Mouse (Mus musculus): Measurements from ENCODE around the gene Eif5a. TPM values are rescaled to one million over a fixed set of nuclear protein-coding genes. Genes with fewer than 3 reads are reported as not detected.

Gene Eif5a
- 1,451 and 1,549 TPM in 2 replicates for polyA plus RNA-seq (2016; fragmentation: Nextera tagmentation; extraction: Ambion mirVana)

DNA sequence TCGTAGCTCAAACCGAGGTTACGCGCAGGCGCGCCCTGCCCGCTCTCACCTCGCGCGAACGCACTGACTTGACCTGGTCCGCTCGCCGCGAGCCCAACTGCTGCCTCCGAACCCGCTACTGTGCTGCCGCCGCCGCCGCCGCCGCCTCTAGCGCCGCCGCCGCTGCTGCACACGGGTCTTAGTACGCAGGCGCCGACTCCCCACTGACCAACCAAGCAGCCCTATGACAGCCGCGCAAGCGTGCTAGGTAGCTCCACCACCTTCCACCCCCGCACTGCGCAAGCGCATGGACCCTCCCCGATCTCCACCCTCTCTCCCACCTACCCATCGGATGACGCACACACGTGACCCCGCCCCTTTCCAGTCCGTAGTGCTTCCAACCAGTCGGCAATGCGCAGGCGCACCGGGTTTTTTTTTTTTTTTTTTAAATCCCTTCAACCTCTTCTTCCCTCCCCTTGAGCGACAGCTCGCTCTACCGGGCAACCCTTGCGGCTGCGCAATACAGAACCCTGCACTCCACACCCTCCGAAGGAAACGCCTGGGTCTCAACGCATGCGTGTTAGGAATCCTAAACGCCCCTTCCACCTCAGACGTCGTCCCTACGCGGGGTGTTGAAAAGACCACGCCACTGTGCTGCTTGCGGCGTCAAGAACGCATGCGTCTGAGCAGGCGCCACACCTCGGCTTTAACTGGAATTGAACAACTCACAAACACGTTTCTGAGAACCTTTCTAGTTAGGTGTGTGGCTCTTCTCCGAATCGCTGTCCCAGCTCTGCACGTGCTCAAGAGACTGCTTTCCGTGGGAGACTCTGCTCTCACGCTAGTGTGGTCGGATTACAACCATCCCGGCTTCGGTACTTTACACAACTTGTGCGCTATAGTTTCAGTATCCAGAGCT, at the start of gene Eif5a:
Eif5a (minus strand) TSS at position 845 of the 898 bp plus-strand sequence.
- H3K9me3 ChIP-seq = no peaks in the 10 kb centered on the region
- peak within 1 kb of the TSS; percentile 95 for H3K9ac ChIP-seq
- H3K4me1 ChIP-seq = peaks cover 12% of the 10 kb centered on the region
- H3K36me3 ChIP-seq = peaks cover 30% of the 10 kb centered on the region
- H3K27ac ChIP-seq = peak within 1 kb of the TSS; percentile 89
- no peaks in the 10 kb centered on the region for H3K27me3 ChIP-seq (replicated peaks)
- WGBS = under 1% methylated on average over 78 of the region's 78 CpGs
- H3K4me3 ChIP-seq = peak within 1 kb of the TSS; percentile 97
- ATAC-seq (ENCODE audit: low FRiP score, low read depth) = peak; percentile 94
- peak within 1 kb of the TSS; percentile 93 for H3K4me2 ChIP-seq (replicated peaks)

DNA sequence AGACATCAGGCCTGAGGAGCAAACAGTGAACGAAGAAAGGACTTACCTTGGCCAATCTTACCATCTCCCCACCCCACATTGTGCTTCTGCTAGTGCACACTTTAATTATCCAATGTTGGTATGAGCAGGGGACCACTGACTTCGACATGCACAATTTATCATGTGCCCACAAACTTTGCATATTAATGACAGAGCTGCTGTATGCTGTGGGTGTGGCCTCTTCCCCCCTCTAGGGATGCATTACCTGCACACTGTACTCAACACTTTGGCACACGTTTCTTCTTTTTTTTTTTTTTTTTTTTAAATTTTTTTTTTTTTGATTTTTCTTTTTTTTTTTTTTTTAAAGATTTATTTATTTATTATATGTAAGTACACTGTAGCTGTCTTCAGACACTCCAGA, 49.0 kb upstream of the Eif5a start:
- H3K4me1 ChIP-seq = peaks cover 10% of the 10 kb centered on the region
- H3K4me2 ChIP-seq (replicated peaks) = no peak overlapping the region
- no peak overlapping the region for H3K9ac ChIP-seq
- H3K4me3 ChIP-seq = no peak overlapping the region
- WGBS = 83% methylated on average over 3 of the region's 3 CpGs
- peaks cover 60% of the 10 kb centered on the region for H3K36me3 ChIP-seq
- no peaks in the 10 kb centered on the region for H3K9me3 ChIP-seq
- H3K27me3 ChIP-seq (replicated peaks) = peaks cover 30% of the 10 kb centered on the region
- H3K27ac ChIP-seq = no peak overlapping the region
- ATAC-seq (ENCODE audit: low FRiP score, low read depth) = no peak

DNA sequence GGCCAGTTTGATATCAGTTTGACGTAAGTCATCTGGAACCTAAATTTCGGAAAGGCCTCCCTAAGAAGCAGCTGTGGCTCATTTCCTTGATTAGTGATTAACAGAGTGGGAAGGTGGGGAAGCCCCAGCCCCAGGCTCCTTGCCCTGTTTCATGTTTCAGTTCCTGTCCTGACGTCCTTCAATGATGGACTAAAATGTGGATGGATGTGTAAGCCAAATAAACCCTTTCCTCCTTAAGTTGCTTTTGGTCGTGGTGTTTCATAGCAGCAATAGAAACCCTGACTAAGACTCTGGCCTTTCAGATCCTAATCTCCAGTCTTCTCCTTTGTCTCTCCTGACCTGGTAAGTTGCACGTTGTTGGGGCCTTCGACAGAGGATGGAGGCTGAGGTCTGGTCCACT, 48.5 kb upstream of the Eif5a start:
- Histone ChIP-seq H3K36me3 (peaks cover 54% of the 10 kb centered on the region), H3K27ac (no peak overlapping the region), H3K9ac (no peak overlapping the region), H3K27me3 (replicated peaks) (peaks cover 35% of the 10 kb centered on the region), H3K4me2 (replicated peaks) (no peak overlapping the region), H3K4me3 (no peak overlapping the region), H3K9me3 (no peaks in the 10 kb centered on the region), H3K4me1 (peaks cover 14% of the 10 kb centered on the region)
- ATAC-seq (ENCODE audit: low FRiP score, low read depth) = no peak
- WGBS = 89% methylated on average over 6 of the region's 6 CpGs

DNA sequence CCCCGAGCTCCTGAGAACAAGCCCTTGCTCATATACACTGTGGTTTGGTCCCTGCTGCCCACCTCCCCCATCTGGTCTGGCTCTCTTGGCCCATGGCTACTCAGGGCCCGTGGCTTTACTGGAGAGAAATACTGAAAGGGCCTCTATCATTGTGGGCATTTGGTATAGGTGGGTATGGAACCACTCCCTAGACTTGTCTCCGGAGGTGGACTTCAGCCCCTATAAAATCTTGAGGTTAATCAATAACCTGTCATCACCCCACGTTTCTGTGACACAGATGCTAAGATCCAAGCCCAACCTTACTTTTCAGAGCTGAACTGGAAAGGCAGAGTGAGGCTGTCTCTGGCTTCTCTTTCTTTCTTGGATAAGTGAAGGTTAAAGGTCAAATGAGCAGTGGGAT, 47.0 kb upstream of the Eif5a start:
- H3K9ac ChIP-seq = no peak overlapping the region
- H3K36me3 ChIP-seq = peaks cover 40% of the 10 kb centered on the region
- H3K27ac ChIP-seq = no peak overlapping the region
- H3K4me1 ChIP-seq = peaks cover 15% of the 10 kb centered on the region
- peaks cover 49% of the 10 kb centered on the region for H3K27me3 ChIP-seq (replicated peaks)
- WGBS = 87% methylated on average over 4 of the region's 4 CpGs
- H3K9me3 ChIP-seq = no peaks in the 10 kb centered on the region
- no peak for ATAC-seq (ENCODE audit: low FRiP score, low read depth)
- H3K4me3 ChIP-seq = no peak overlapping the region
- no peak overlapping the region for H3K4me2 ChIP-seq (replicated peaks)

DNA sequence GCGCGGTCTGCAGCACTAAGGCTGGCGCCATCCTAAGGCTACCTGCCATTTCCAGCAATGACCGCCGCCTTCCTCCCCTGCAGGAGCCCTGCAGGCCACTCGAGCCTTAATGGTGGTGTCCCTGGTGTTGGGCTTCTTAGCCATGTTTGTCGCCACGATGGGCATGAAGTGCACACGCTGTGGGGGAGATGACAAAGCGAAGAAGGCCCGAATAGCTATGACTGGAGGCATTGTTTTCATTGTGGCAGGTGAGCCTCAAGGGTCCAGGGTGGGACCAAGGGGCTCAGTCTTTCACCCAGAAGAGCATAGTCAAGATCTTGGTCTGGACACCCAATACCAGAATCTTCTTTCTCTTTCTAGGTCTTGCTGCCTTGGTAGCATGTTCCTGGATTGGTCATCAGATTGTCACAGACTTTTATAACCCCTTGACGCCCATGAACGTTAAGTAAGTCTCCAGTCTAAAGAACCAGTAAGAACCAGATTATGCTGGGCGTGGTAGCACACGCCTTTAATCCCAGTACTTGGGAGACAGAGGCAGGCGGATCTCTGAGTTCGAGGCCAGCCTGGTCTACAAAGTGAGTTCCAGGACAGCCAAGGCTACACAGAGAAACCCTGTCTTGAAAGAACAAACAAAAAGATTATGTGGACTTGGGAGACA, 45.2 kb upstream of the Eif5a start:
- Histone ChIP-seq H3K27me3 (replicated peaks) (peaks cover 66% of the 10 kb centered on the region), H3K9me3 (no peaks in the 10 kb centered on the region), H3K4me1 (peaks cover 15% of the 10 kb centered on the region), H3K4me2 (replicated peaks) (peak overlapping the region; percentile 55), H3K36me3 (peaks cover 28% of the 10 kb centered on the region), H3K4me3 (peak overlapping the region; percentile 19), H3K27ac (no peak overlapping the region), H3K9ac (peak overlapping the region; percentile 42)
- no peak for ATAC-seq (ENCODE audit: low FRiP score, low read depth)
- WGBS = 37% methylated on average over 17 of the region's 17 CpGs

DNA sequence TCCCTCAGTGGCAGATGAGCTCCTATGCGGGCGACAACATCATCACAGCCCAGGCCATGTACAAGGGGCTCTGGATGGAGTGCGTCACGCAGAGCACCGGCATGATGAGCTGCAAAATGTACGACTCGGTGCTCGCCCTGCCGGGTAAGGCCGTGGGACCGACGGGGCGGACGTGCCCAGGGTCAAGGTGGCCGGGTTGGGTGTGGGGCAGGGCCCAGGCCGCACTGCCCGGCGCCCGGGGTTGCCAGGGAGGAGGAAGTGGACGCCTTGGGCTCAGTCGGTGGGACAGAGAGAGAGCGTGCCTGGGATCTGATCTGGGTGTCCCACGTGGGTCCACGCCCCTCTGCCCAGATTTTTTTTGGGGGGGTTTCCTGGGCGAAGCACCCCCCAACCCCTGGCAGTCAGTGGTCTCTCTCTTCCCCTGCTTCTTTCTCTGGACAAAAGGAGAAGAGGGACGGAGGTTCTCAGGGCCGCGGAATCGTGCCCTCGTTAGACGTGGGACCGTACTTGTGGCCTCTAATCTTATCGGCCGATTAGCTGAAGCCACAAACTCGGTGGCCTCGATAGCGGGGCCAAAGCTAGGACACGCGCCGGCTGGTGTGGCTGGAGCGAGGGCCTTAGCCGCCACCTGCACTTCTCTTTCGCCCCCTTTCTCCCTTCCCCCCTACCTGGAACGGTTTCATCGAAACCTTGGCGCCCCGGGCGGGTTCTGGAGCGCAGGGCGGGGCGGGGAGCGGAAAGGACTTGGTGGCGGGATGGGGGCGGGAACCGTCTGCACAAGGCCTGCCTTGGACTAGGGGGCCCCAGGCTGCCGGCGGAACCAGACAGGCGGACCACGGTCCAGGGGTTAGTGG, 44.5 kb upstream of the Eif5a start:
- ATAC-seq (ENCODE audit: low FRiP score, low read depth) = no peak
- H3K9ac ChIP-seq = peak overlapping the region; percentile 42
- peak overlapping the region; percentile 19 for H3K4me3 ChIP-seq
- peak overlapping the region; percentile 55 for H3K4me2 ChIP-seq (replicated peaks)
- WGBS = 2% methylated on average over 59 of the region's 59 CpGs
- no peaks in the 10 kb centered on the region for H3K9me3 ChIP-seq
- peaks cover 71% of the 10 kb centered on the region for H3K27me3 ChIP-seq (replicated peaks)
- peaks cover 15% of the 10 kb centered on the region for H3K4me1 ChIP-seq
- no peak overlapping the region for H3K27ac ChIP-seq
- peaks cover 28% of the 10 kb centered on the region for H3K36me3 ChIP-seq

DNA sequence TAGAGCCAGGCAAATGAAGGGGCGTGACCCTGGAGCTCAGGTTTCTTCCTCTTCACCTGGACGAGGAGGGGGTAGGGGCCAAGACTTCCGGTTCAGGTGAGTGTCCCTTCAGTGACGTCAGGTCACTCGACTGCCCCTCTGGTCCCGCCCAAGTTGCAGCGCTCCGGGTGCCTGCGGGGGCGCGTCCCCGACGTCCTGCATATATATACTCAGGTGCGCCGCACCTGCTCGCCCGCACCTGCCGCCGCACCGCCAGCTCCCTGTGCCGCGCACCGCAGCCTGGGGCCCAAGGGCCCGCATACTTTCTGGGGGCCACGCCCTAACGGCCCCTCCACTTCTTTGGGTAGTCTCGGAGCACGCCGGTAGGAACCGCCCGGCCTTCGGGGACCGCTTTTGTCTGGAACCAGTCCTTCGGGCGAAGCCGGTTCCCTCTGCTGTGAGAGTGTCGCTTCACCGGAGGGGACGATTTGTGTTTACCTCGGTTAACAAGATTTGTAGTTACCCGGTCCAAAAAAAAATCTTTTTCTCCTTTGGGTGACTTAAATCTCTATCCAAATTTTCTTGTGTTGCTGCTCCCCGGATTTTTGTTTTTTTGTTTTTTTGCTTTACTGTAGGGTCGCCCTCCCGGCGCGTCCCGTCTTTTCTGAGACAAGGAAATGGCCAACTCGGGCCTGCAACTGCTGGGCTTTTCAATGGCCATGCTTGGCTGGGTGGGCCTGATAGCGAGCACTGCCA, 43.7 kb upstream of the Eif5a start:
- Histone ChIP-seq H3K27me3 (replicated peaks) (peaks cover 71% of the 10 kb centered on the region), H3K27ac (no peak overlapping the region), H3K4me2 (replicated peaks) (peak overlapping the region; percentile 55), H3K9me3 (no peaks in the 10 kb centered on the region), H3K4me3 (peak overlapping the region; percentile 11), H3K4me1 (peaks cover 15% of the 10 kb centered on the region), H3K36me3 (peaks cover 25% of the 10 kb centered on the region), H3K9ac (no peak overlapping the region)
- no peak for ATAC-seq (ENCODE audit: low FRiP score, low read depth)
- 2% methylated on average over 49 of the region's 49 CpGs for WGBS

DNA sequence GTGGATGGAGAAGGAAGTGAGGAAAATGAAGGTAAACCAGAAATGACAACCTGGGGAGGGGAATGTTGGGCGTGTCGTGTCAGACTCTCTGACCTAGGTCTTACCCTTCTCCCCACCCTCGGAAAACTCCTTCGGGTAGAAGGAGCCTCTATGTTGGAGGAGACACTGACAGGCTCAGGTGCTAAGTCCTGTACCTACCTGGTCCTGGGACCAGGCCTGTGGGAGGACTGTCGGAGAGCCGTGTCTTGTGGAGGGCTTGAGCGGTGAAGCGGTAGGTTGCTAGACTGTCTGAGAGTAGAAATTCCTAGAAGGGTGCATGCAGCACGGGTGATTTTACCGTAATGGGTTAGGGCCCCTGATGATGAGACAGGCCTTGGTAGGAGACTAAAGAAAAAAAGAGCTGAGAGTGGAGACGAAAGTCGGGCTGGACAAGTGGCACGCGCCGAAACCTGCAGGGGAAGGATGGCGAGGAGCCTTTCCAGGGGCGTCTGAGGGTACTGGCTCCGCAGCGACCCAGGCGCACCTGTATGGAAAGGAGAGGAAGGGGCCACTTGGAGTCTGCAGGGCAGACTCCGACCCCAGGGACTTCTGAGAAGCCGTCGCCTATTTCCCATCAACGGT, 43.0 kb upstream of the Eif5a start, which contains the start of gene Cldn7:
Cldn7 (plus strand) TSS at position 130 of the 621 bp plus-strand sequence.
- no peak within 1 kb of the TSS for H3K27ac ChIP-seq
- peak within 1 kb of the TSS; percentile 11; the same call in 1 of the 2 replicates for H3K4me3 ChIP-seq
- H3K36me3 ChIP-seq = peaks cover 18% of the 10 kb centered on the region
- WGBS = 11% methylated on average over 24 of the region's 24 CpGs
- no peaks in the 10 kb centered on the region for H3K9me3 ChIP-seq
- no peak within 1 kb of the TSS for H3K9ac ChIP-seq
- peak within 1 kb of the TSS; percentile 38 for H3K4me2 ChIP-seq (replicated peaks)
- ATAC-seq (ENCODE audit: low FRiP score, low read depth) = no peak
- peaks cover 71% of the 10 kb centered on the region for H3K27me3 ChIP-seq (replicated peaks)
- H3K4me1 ChIP-seq = peaks cover 15% of the 10 kb centered on the region

DNA sequence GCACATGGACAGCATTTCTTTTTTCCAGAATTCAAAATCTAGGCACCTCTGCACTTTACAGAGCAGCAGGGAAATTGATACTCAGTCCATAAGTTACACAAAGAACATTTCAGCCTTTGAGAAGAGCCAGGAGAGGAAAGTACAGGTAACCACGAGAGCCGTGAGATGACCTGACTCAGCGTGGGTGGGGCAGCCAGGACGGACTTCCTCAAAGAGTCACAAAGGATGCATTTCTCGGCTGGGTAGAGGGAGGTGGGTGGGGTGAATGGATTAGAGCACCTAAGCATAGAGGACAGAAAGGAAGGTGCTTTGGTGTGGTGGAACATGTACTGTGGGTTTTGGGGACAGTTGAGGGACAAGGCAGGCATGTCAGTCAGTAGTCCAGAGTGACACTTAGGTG, 40.1 kb upstream of the Eif5a start:
- Histone ChIP-seq H3K4me3 (no peak overlapping the region), H3K4me2 (replicated peaks) (no peak overlapping the region), H3K4me1 (peaks cover 14% of the 10 kb centered on the region), H3K36me3 (no peaks in the 10 kb centered on the region), H3K27me3 (replicated peaks) (peaks cover 52% of the 10 kb centered on the region), H3K9ac (no peak overlapping the region), H3K9me3 (no peaks in the 10 kb centered on the region), H3K27ac (no peak overlapping the region)
- ATAC-seq (ENCODE audit: low FRiP score, low read depth) = no peak
- WGBS = 44% methylated on average over 5 of the region's 5 CpGs

DNA sequence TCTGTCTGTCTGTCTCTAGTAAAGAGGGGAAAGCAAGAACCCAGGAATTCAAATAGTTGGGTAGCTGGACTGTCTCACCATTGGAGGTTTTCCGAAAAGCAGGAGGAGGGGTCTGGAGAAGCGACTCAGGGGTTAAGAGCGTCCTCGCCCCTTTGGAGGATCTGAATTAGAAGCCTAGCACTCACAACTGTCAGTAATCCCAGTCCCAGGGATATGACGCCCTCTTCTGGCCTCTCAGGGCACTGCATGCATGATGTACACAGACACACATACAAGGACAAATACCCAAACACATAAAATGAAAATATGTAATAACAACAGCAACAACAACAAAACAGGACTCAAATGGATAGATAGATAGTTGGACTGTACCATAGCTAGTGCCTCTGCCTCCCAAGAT, 38.9 kb upstream of the Eif5a start:
- Histone ChIP-seq H3K9ac (no peak overlapping the region), H3K27ac (no peak overlapping the region), H3K36me3 (no peaks in the 10 kb centered on the region), H3K9me3 (no peaks in the 10 kb centered on the region), H3K4me1 (peaks cover 5% of the 10 kb centered on the region; the same call in 1 of the 2 replicates), H3K27me3 (replicated peaks) (peaks cover 43% of the 10 kb centered on the region), H3K4me3 (no peak overlapping the region), H3K4me2 (replicated peaks) (no peak overlapping the region)
- WGBS = 33% methylated on average over 5 of the region's 5 CpGs
- ATAC-seq (ENCODE audit: low FRiP score, low read depth) = no peak

DNA sequence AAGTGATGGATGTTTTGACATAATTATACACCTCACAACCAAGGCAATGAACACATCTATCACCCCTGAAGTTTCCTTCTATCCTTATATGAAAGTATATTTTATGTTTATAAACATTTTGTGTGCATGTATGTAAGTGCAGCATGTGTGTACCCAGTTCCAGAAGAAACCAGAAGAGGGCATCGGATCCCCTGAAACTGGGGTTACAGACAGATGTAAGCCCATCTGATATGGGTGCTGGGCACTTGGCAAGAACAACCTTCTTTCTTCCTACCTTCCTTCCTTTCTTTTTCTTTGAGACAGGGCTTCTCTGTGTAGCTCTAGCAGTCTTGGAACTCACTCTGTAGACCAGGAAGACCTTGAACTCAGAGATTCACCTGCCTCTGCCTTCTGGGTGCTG, 34.5 kb upstream of the Eif5a start:
- H3K4me2 ChIP-seq (replicated peaks) = no peak overlapping the region
- ATAC-seq (ENCODE audit: low FRiP score, low read depth) = no peak
- WGBS = 74% methylated on average over 1 of the region's 1 CpGs
- no peaks in the 10 kb centered on the region for H3K9me3 ChIP-seq
- no peaks in the 10 kb centered on the region for H3K36me3 ChIP-seq
- no peak overlapping the region for H3K9ac ChIP-seq
- no peaks in the 10 kb centered on the region for H3K4me1 ChIP-seq
- peaks cover 5% of the 10 kb centered on the region; the same call in 1 of the 2 replicates for H3K27me3 ChIP-seq (replicated peaks)
- H3K4me3 ChIP-seq = no peak overlapping the region
- no peak overlapping the region for H3K27ac ChIP-seq

Measured in neural tube, embryonic 12.5 days (tissue).